Comparison of ENCODE assay signal across 8 mouse cellular contexts in genomic region chr6:6216120-6216506, GRCm38 (mm10). TPM values are rescaled to one million over a fixed set of nuclear protein-coding genes. Genes with fewer than 3 reads are reported as not detected.
DNase-seq lines count a peak whose midpoint lies in the region; ATAC-seq and TF ChIP-seq lines count a peak whose summit lies in the region.

No protein-coding gene starts in this region.

- no peak for TF ChIP-seq CTCF in C2C12 (IDR thresholded peaks at IDR 0.05; ENCODE audit: control insufficient read depth, insufficient read depth, insufficient read length)
- TF ChIP-seq CTCF in liver, embryonic 14.5 days (IDR thresholded peaks at IDR 0.05; ENCODE audit: low read depth): no peak
- no peak for TF ChIP-seq CTCF in cerebellum, adult 2 months (IDR thresholded peaks at IDR 0.05; ENCODE audit: borderline replicate concordance, insufficient read depth, low read depth, low read length)

- H3K79me2 ChIP-seq in C2C12 (ENCODE audit: control insufficient read depth, insufficient read depth): peaks cover 4% of the 10 kb centered on the region

- intact Hi-C loops in heart, postnatal 25 days (cut with DNase I): loop anchor here (5.0 kb wide), 1 partner anchor 81 kb away; no protein-coding TSS in a partner anchor

- no peaks in the 10 kb centered on the region for H3K36me3 ChIP-seq in heart, embryonic 11.5 days (ENCODE audit: control insufficient read depth, insufficient read depth, low read length)
- H3K36me3 ChIP-seq in C2C12 (ENCODE audit: control insufficient read depth, insufficient read depth): no peaks in the 10 kb centered on the region
- no peaks in the 10 kb centered on the region for H3K36me3 ChIP-seq in forebrain, embryonic 14.5 days (ENCODE audit: control insufficient read depth, insufficient read depth, low read length)
- no peaks in the 10 kb centered on the region for H3K36me3 ChIP-seq in liver, embryonic 14.5 days (replicated peaks; ENCODE audit: control insufficient read depth, insufficient read depth, low read depth)

- peaks cover 3% of the 10 kb centered on the region for H3K79me3 ChIP-seq in C2C12 (ENCODE audit: low read depth)

- 38% methylated on average over 5 of the region's 5 CpGs for WGBS in heart, embryonic 11.5 days (ENCODE audit: insufficient replicate concordance)
- WGBS in forebrain, embryonic 14.5 days: 37% methylated on average over 5 of the region's 5 CpGs
- 28% methylated on average over 5 of the region's 5 CpGs for WGBS in liver, embryonic 14.5 days (ENCODE audit: insufficient replicate concordance)
- WGBS in cerebellum, adult 2 months: 73% methylated on average over 5 of the region's 5 CpGs

- peak overlapping the region; percentile 90; the same call in 1 of the 2 replicates for H3K9ac ChIP-seq in heart, embryonic 11.5 days (ENCODE audit: low read depth, low read length)
- peak overlapping the region; percentile 78; the same call in 1 of the 2 replicates for H3K9ac ChIP-seq in forebrain, embryonic 14.5 days (ENCODE audit: low read length)
- peak overlapping the region; percentile 73 for H3K9ac ChIP-seq in liver, embryonic 14.5 days (replicated peaks)

- no peak for TF ChIP-seq EP300 in liver, embryonic 14.5 days (IDR thresholded peaks at IDR 0.05; ENCODE audit: low read depth)

- DNase-seq in heart, postnatal 25 days (ENCODE audit: low spot score): no peak
- DNase-seq in forebrain, embryonic 14.5 days (ENCODE audit: low spot score): peak; percentile 10
- DNase-seq in liver, embryonic 14.5 days (ENCODE audit: low read depth in 3 of 3, low spot score in 3 of 3): no peak
- no peak for DNase-seq in right cerebral cortex, postnatal 4 days
- no peak for DNase-seq in cerebellum, adult 2 months
- DNase-seq in cerebellum, adult 11 months: no peak

- no peaks in the 10 kb centered on the region for H3K9me3 ChIP-seq in heart, embryonic 11.5 days (replicated peaks; ENCODE audit: control insufficient read depth, low read length)
- H3K9me3 ChIP-seq in forebrain, embryonic 14.5 days (replicated peaks; ENCODE audit: control insufficient read depth, low read length): no peaks in the 10 kb centered on the region
- no peaks in the 10 kb centered on the region for H3K9me3 ChIP-seq in liver, embryonic 14.5 days (ENCODE audit: control insufficient read depth, low read length)

- peaks cover 22% of the 10 kb centered on the region for H3K4me1 ChIP-seq in heart, embryonic 11.5 days (ENCODE audit: control insufficient read depth, insufficient read depth, low read length)
- H3K4me1 ChIP-seq in forebrain, embryonic 14.5 days (ENCODE audit: control insufficient read depth, insufficient read depth, low read length): peaks cover 9% of the 10 kb centered on the region; the same call in 1 of the 2 replicates
- H3K4me1 ChIP-seq in liver, embryonic 14.5 days (replicated peaks; ENCODE audit: control insufficient read depth in 2 of 2, insufficient read depth in 2 of 2, low read length in 1 of 2): peaks cover 0 to 14% of the 10 kb centered on the region in 2 experiments; a peak in 2 of 4 replicates
- no peaks in the 10 kb centered on the region for H3K4me1 ChIP-seq in cerebellum, adult 2 months (ENCODE audit: control insufficient read depth, insufficient read depth, low read length)

- H3ac ChIP-seq in C2C12 (ENCODE audit: control insufficient read depth, insufficient read length, low read depth): no peak overlapping the region

- H3K4me2 ChIP-seq in heart, embryonic 11.5 days: peak overlapping the region; percentile 84
- peak overlapping the region; percentile 93 for H3K4me2 ChIP-seq in forebrain, embryonic 14.5 days (ENCODE audit: low read length)
- peak overlapping the region; percentile 84 for H3K4me2 ChIP-seq in liver, embryonic 14.5 days (ENCODE audit: low read depth)

- no peak for ATAC-seq in heart, embryonic 11.5 days (replicated peaks; ENCODE audit: insufficient number of reproducible peaks, low FRiP score, low TSS enrichment)
- ATAC-seq in forebrain, embryonic 14.5 days: peak; percentile 45; the same call in 1 of the 2 replicates
- no peak for ATAC-seq in liver, embryonic 14.5 days (ENCODE audit: insufficient read depth)

- peak overlapping the region; percentile 77 for H3K4me3 ChIP-seq in heart, embryonic 11.5 days (ENCODE audit: low read depth, low read length)
- peak overlapping the region; percentile 39 for H3K4me3 ChIP-seq in C2C12 (ENCODE audit: insufficient read depth, poor library complexity, severe bottlenecking)
- peak overlapping the region; percentile 55 for H3K4me3 ChIP-seq in forebrain, embryonic 14.5 days (ENCODE audit: low read depth, low read length)
- peak overlapping the region; percentile 74 to 82 for H3K4me3 ChIP-seq in liver, embryonic 14.5 days (ENCODE audit: insufficient read depth in 1 of 2, low read depth in 2 of 2, low read length in 2 of 2)
- H3K4me3 ChIP-seq in cerebellum, adult 2 months (replicated peaks; ENCODE audit: insufficient read depth, low read depth, low read length): no peak overlapping the region

- no peak for TF ChIP-seq POLR2A in cerebellum, adult 2 months (IDR thresholded peaks at IDR 0.05; ENCODE audit: borderline replicate concordance, insufficient read depth, low read length)

- no peaks in the 10 kb centered on the region for H3K27me3 ChIP-seq in heart, embryonic 11.5 days (ENCODE audit: control insufficient read depth, insufficient read depth, low read length)
- no peaks in the 10 kb centered on the region for H3K27me3 ChIP-seq in C2C12 (ENCODE audit: control insufficient read depth, insufficient read depth, insufficient read length)
- H3K27me3 ChIP-seq in forebrain, embryonic 14.5 days (replicated peaks; ENCODE audit: control insufficient read depth, insufficient read depth, low read length): no peaks in the 10 kb centered on the region
- H3K27me3 ChIP-seq in liver, embryonic 14.5 days (ENCODE audit: control insufficient read depth, insufficient read depth, low read length): no peaks in the 10 kb centered on the region
- H3K27me3 ChIP-seq in cerebellum, adult 2 months (ENCODE audit: control insufficient read depth, insufficient read depth, low read length): no peaks in the 10 kb centered on the region

- H3K27ac ChIP-seq in heart, embryonic 11.5 days (ENCODE audit: low read depth, low read length): peak overlapping the region; percentile 86
- H3K27ac ChIP-seq in forebrain, embryonic 14.5 days (ENCODE audit: low read depth, low read length): no peak overlapping the region
- H3K27ac ChIP-seq in liver, embryonic 14.5 days: no peak overlapping the region
- no peak overlapping the region for H3K27ac ChIP-seq in cerebellum, adult 2 months (ENCODE audit: insufficient read depth, low read length)

TF ChIP-seq in C2C12, 6 proteins besides CTCF, POLR2A, EP300 and RAD21:
- TF ChIP-seq MYOD1 (IDR thresholded peaks at IDR 0.05; ENCODE audit: control insufficient read depth, insufficient read length, low read depth): no peak

RNA-seq across cellular contexts. Expression of gene Slc25a13, which starts 0.9 kb away (rescaled TPM):
- polyA plus RNA-seq in heart, embryonic 11.5 days (2014; fragmentation: Nextera tagmentation; extraction: Ambion mirVana): 59.4 and 67.0 TPM in 2 replicates
- total RNA-seq in heart, postnatal 25 days (2021): 100 to 1,000 TPM; 124 to 140 TPM
- 0.69 TPM for polyA plus RNA-seq in C2C12 (2012; fragmentation: generic; extraction: Trizol)
- 11.1 and 11.8 TPM in 2 replicates for polyA plus RNA-seq in forebrain, embryonic 14.5 days (2014; fragmentation: Nextera tagmentation; extraction: Ambion mirVana)
- polyA plus RNA-seq in liver, embryonic 14.5 days (2012; rRNA removed): 8.4 and 11.6 TPM in 2 replicates
- polyA plus RNA-seq in liver, embryonic 14.5 days (2014; fragmentation: Nextera tagmentation; extraction: Ambion mirVana): 26.0 and 28.6 TPM in 2 replicates
- polyA plus RNA-seq in cerebellum, adult 2 months (2012; rRNA removed): 5.1 and 5.8 TPM in 2 replicates
